Mouse (Mus musculus) liver, postnatal 0 days (tissue): Measurements from ENCODE around the gene Kif12. TPM values are rescaled to one million over a fixed set of nuclear protein-coding genes. Genes with fewer than 3 reads are reported as not detected.
A peak's percentile ranks its signal among the peaks of the same experiment; 100 is the strongest.

Experiments used
- ATAC-seq: fragments of 200-750 bp; cut with Nextera tagmentation; 2 replicates; pipeline ENCODE4 v1.8.0; 2017; ENCODE audit warnings: mild to moderate bottlenecking, moderate library complexity
- DNase-seq: peaks from one replicate; pipeline ENCODE4 v3.0.0-alpha.2; 2016
- H3K27ac ChIP-seq: fragments of 300-500 bp; sonication (generic); 2 replicates; pipeline ENCODE4 v1.5.1; 2014; ENCODE audit warnings: antibody characterized with exemption, moderate library complexity, mild to moderate bottlenecking, low read depth
- H3K27me3 ChIP-seq: fragments of 300-500 bp; sonication (generic); 2 replicates; pipeline ENCODE4 v1.6.1; 2014; ENCODE audit warnings: low read length, control low read depth, mixed read lengths; ENCODE audit not compliant: insufficient read depth
- H3K36me3 ChIP-seq: fragments of 300-500 bp; sonication (generic); replicated peaks from 2 replicates; pipeline ENCODE4 v1.6.1; 2014; ENCODE audit warnings: mild to moderate bottlenecking, control low read depth, low read length, moderate library complexity, mixed read lengths; ENCODE audit not compliant: insufficient read depth
- H3K4me1 ChIP-seq: fragments of 300-500 bp; sonication (generic); 2 replicates; pipeline ENCODE4 v1.6.1; 2014; ENCODE audit warnings: antibody characterized with exemption, mild to moderate bottlenecking, control low read depth; ENCODE audit not compliant: insufficient read depth
- H3K4me2 ChIP-seq: fragments of 300-500 bp; sonication (generic); 2 replicates; pipeline ENCODE4 v1.6.1; 2014; ENCODE audit warnings: low read depth, mild to moderate bottlenecking, low read length, moderate library complexity, mixed read lengths
- H3K4me3 ChIP-seq: fragments of 300-500 bp; sonication (generic); 2 replicates; pipeline ENCODE4 v1.5.1; 2014; ENCODE audit warnings: low read depth, low read length
- H3K9ac ChIP-seq: fragments of 300-500 bp; sonication (generic); replicated peaks from 2 replicates; pipeline ENCODE4 v1.6.1; 2014; ENCODE audit warnings: mild to moderate bottlenecking, moderate library complexity
- H3K9me3 ChIP-seq: fragments of 300-500 bp; sonication (generic); 2 replicates; pipeline ENCODE4 v1.6.1; 2016; ENCODE audit warnings: mild to moderate bottlenecking, control low read depth, low read length, mixed read lengths
- CTCF ChIP-seq: sonication (generic); IDR thresholded peaks from 2 replicates; pipeline ENCODE4 v1.5.1; 2016; ENCODE audit warnings: antibody characterized with exemption, low read depth
- EP300 ChIP-seq: IDR thresholded peaks from 2 replicates; pipeline ENCODE4 v1.6.1; 2016; ENCODE audit warnings: antibody characterized with exemption, low read depth, mild to moderate bottlenecking
- WGBS: fragments of 180-500 bp; shearing (Covaris S2); extraction: QIAGEN DNeasy Blood & Tissue Kit; methylation state at CpG from one replicate; pipeline ENCODE4 v1.1.7; 2014; ENCODE audit not compliant: insufficient replicate concordance; 5-methylcytosine and 5-hydroxymethylcytosine counted together
- polyA plus RNA-seq: library from polyadenylated mRNA; unstranded; fragments of >200 nt; fragmentation: Nextera tagmentation; extraction: Ambion mirVana; gene quantifications from 2 replicates; pipeline ENCODE4 v1.2.1, GENCODE M21; 2015

The Kif12 gene
- polyA plus RNA-seq, 1 experiment from 2014 or later: 0.59 TPM

- Histone ChIP-seq H3K4me1 (no peaks in the 10 kb centered on the region), H3K4me3 (no peak overlapping the region), H3K9ac (no peak overlapping the region), H3K4me2 (no peak overlapping the region), H3K9me3 (no peaks in the 10 kb centered on the region), H3K27me3 (no peaks in the 10 kb centered on the region), H3K36me3 (no peaks in the 10 kb centered on the region), H3K27ac (no peak overlapping the region)
- ATAC-seq: no peak
- no peak for DNase-seq
- TF ChIP-seq CTCF (no peak), EP300 (no peak)
- 71% methylated on average over 4 of the region's 4 CpGs for WGBS
These were observed 6.3 kb downstream of the Kif12 start for GRCm38 (mm10) chr4:63165636-63166035.

- Histone ChIP-seq H3K4me2 (no peak overlapping the region), H3K4me1 (peaks cover 12% of the 10 kb centered on the region), H3K9me3 (no peaks in the 10 kb centered on the region), H3K27me3 (no peaks in the 10 kb centered on the region), H3K9ac (no peak overlapping the region), H3K27ac (0 out of 2 replicates have a peak overlapping the region, but pooled peaks have one; percentile 90), H3K36me3 (no peaks in the 10 kb centered on the region), H3K4me3 (no peak overlapping the region)
- WGBS: 16% methylated on average over 5 of the region's 5 CpGs
- TF ChIP-seq CTCF (peak; percentile 94), EP300 (no peak)
- DNase-seq (peak; percentile 85), ATAC-seq (0 out of 2 replicates have a peak, but pooled peaks have one; percentile 24)
These were observed 12.9 kb downstream of the Kif12 start for GRCm38 (mm10) chr4:63158961-63159592.

GRCm38 (mm10) chr4:63158192-63158591, 13.7 kb downstream of the Kif12 start:
- H3K4me3 ChIP-seq: no peak overlapping the region
- 78% methylated on average over 7 of the region's 7 CpGs for WGBS
- no peaks in the 10 kb centered on the region for H3K9me3 ChIP-seq
- TF ChIP-seq CTCF (no peak), EP300 (no peak)
- no peak for DNase-seq
- H3K9ac ChIP-seq: no peak overlapping the region
- no peak overlapping the region for H3K4me2 ChIP-seq
- no peak for ATAC-seq
- H3K27me3 ChIP-seq: no peaks in the 10 kb centered on the region
- H3K27ac ChIP-seq: peak overlapping the region; percentile 90
- H3K4me1 ChIP-seq: peaks cover 12% of the 10 kb centered on the region
- no peaks in the 10 kb centered on the region for H3K36me3 ChIP-seq

- Histone ChIP-seq H3K4me3 (no peak overlapping the region), H3K9me3 (no peaks in the 10 kb centered on the region), H3K4me1 (peaks cover 12% of the 10 kb centered on the region), H3K27ac (peak overlapping the region; percentile 90), H3K27me3 (no peaks in the 10 kb centered on the region), H3K36me3 (no peaks in the 10 kb centered on the region), H3K4me2 (no peak overlapping the region), H3K9ac (no peak overlapping the region)
- TF ChIP-seq EP300: no peak
- TF ChIP-seq CTCF: no peak
- 37% methylated on average over 8 of the region's 8 CpGs for WGBS
- DNase-seq (peak; percentile 55), ATAC-seq (peak; percentile 92)
These were observed 15.0 kb downstream of the Kif12 start for GRCm38 (mm10) chr4:63156726-63157634.

- TF ChIP-seq CTCF (no peak), EP300 (no peak)
- ATAC-seq (no peak), DNase-seq (no peak)
- no peak overlapping the region for H3K4me3 ChIP-seq
- no peak overlapping the region for H3K4me2 ChIP-seq
- H3K36me3 ChIP-seq: no peaks in the 10 kb centered on the region
- H3K27me3 ChIP-seq: no peaks in the 10 kb centered on the region
- WGBS: 21% methylated on average over 2 of the region's 2 CpGs
- H3K9me3 ChIP-seq: no peaks in the 10 kb centered on the region
- no peak overlapping the region for H3K9ac ChIP-seq
- peak overlapping the region; percentile 22; the same call in 1 of the 2 replicates for H3K27ac ChIP-seq
- peaks cover 20% of the 10 kb centered on the region for H3K4me1 ChIP-seq
These were observed 16.3 kb downstream of the Kif12 start for GRCm38 (mm10) chr4:63155596-63155995.

GRCm38 (mm10) chr4:63154699-63155098, 17.2 kb downstream of the Kif12 start, which contains the start of gene Ambp:
Gene Ambp, minus strand, starts transcription at chr4:63154799.
- TF ChIP-seq EP300 (no peak), CTCF (no peak)
- ATAC-seq: no peak
- peak within 1 kb of the TSS; percentile 66 for H3K4me2 ChIP-seq
- WGBS: 39% methylated on average over 5 of the region's 5 CpGs
- peaks cover 20% of the 10 kb centered on the region for H3K4me1 ChIP-seq
- no peak for DNase-seq
- no peaks in the 10 kb centered on the region for H3K9me3 ChIP-seq
- H3K36me3 ChIP-seq: no peaks in the 10 kb centered on the region; the same call in 1 of the 2 replicates
- H3K27ac ChIP-seq: peak within 1 kb of the TSS; percentile 69
- H3K9ac ChIP-seq: peak within 1 kb of the TSS; percentile 45
- H3K27me3 ChIP-seq: no peaks in the 10 kb centered on the region
- H3K4me3 ChIP-seq: peak within 1 kb of the TSS; percentile 47
